Mouse (Mus musculus) Patski (cell line): ENCODE measurements at regions not wholly inside any gene's neighbourhood (a gene's known extent, or its start where the extent isn't known, plus 50 kb on each side); places are given as distances from the start of the nearest gene placed in this dataset.
"Not testable (repeated sequence)": the region's sequence is repeated elsewhere in the genome, so short reads cannot be mapped to it uniquely, and the experiment has no call there.

Experiments used
- ATAC-seq: fragments of 100-300 bp; one replicate; pipeline ENCODE4 v1.8.0; 2021
- CTCF ChIA-PET: fragments of 350-600 bp; sonication (Branson Sonifier 250); formaldehyde crosslinking; loops from one replicate; lab custom pipeline; 2022; ENCODE audit warnings: inconsistent platforms; lab: Charles Lee
- POLR2A ChIA-PET: fragments of 350-600 bp; sonication (Branson Sonifier 250); formaldehyde crosslinking; loops from one replicate; lab custom pipeline; 2022; ENCODE audit warnings: antibody characterized with exemption, inconsistent platforms; lab: Charles Lee
- DNase-seq: peaks from one replicate; pipeline ENCODE4 v3.0.0-alpha.2; 2011; ENCODE audit warnings: low read depth, low spot score
- H3K27me3 ChIP-seq: fragments of 371-371 bp; one replicate; pipeline ENCODE4 v1.5.1; 2021
- CTCF ChIP-seq: fragments of 100-300 bp; IDR thresholded peaks from one replicate; pipeline ENCODE4 v1.5.1; 2021
- in situ Hi-C: fragments of 300-500 bp; cut with MboI; formaldehyde crosslinking; loops from 3 replicates; pipeline ENCODE4 v1.11.1; 2018; ENCODE audit warnings: low pct_unique_long_range_greater_than_20kb, mixed read lengths

GRCm38 (mm10) chr15:27050673-27051072, 155.3 kb upstream of the Fbxl7 start:
- POLR2A ChIA-PET: no interaction called here
- DNase-seq: no peak
- ATAC-seq: no peak
- CTCF ChIA-PET: no interaction called here
- in situ Hi-C loops: no loop called here
- no peak for TF ChIP-seq CTCF
- no peaks in the 10 kb centered on the region for H3K27me3 ChIP-seq

GRCm38 (mm10) chr15:27063456-27063855, 168.1 kb upstream of the Fbxl7 start:
- ATAC-seq (no peak), DNase-seq (no peak)
- POLR2A ChIA-PET: no interaction called here
- no peaks in the 10 kb centered on the region for H3K27me3 ChIP-seq
- CTCF ChIA-PET: no interaction called here
- in situ Hi-C loops: no loop called here
- TF ChIP-seq CTCF: no peak

GRCm38 (mm10) chr15:27063971-27064370, 168.6 kb upstream of the Fbxl7 start:
- DNase-seq (no peak), ATAC-seq (no peak)
- in situ Hi-C loops: no loop called here
- ChIA-PET POLR2A (no interaction called here), CTCF (no interaction called here)
- no peak for TF ChIP-seq CTCF
- no peaks in the 10 kb centered on the region for H3K27me3 ChIP-seq

GRCm38 (mm10) chr15:27067691-27068090, 172.3 kb upstream of the Fbxl7 start:
- ATAC-seq (no peak), DNase-seq (no peak)
- no peak for TF ChIP-seq CTCF
- POLR2A ChIA-PET: no interaction called here
- H3K27me3 ChIP-seq: peaks cover 12% of the 10 kb centered on the region
- CTCF ChIA-PET: no interaction called here
- in situ Hi-C loops: no loop called here

GRCm38 (mm10) chr15:27077926-27078325, 182.5 kb upstream of the Fbxl7 start:
- ATAC-seq: no peak
- no peak for DNase-seq
- ChIA-PET CTCF (no interaction called here), POLR2A (interaction anchor here (0.6 kb wide), 1 partner anchor 26 kb away, joined by 3 read pairs; no protein-coding TSS in a partner anchor)
- in situ Hi-C loops: no loop called here
- TF ChIP-seq CTCF: no peak
- H3K27me3 ChIP-seq: peaks cover 12% of the 10 kb centered on the region

- no peak for TF ChIP-seq CTCF
- POLR2A ChIA-PET: no interaction called here
- in situ Hi-C loops: no loop called here
- DNase-seq (no peak), ATAC-seq (no peak)
- H3K27me3 ChIP-seq: no peaks in the 10 kb centered on the region
- CTCF ChIA-PET: no interaction called here
These were observed 187.4 kb upstream of the Fbxl7 start for GRCm38 (mm10) chr15:27082826-27083225.

GRCm38 (mm10) chr15:27083596-27083995, 188.2 kb upstream of the Fbxl7 start:
- POLR2A ChIA-PET: no interaction called here
- no peaks in the 10 kb centered on the region for H3K27me3 ChIP-seq
- CTCF ChIA-PET: no interaction called here
- no peak for DNase-seq
- in situ Hi-C loops: no loop called here
- ATAC-seq: no peak
- no peak for TF ChIP-seq CTCF

GRCm38 (mm10) chr15:27089155-27089554, 193.8 kb upstream of the Fbxl7 start:
- ChIA-PET CTCF (no interaction called here), POLR2A (no interaction called here)
- DNase-seq: no peak
- ATAC-seq: no peak
- H3K27me3 ChIP-seq: peaks cover 16% of the 10 kb centered on the region
- in situ Hi-C loops: no loop called here
- no peak for TF ChIP-seq CTCF

- in situ Hi-C loops: no loop called here
- H3K27me3 ChIP-seq: peaks cover 28% of the 10 kb centered on the region
- ChIA-PET CTCF (no interaction called here), POLR2A (no interaction called here)
- TF ChIP-seq CTCF: no peak
- DNase-seq (no peak), ATAC-seq (no peak)
These were observed 198.7 kb upstream of the Fbxl7 start for GRCm38 (mm10) chr15:27094102-27094501.

GRCm38 (mm10) chr15:27095231-27095630, 199.9 kb upstream of the Fbxl7 start:
- in situ Hi-C loops: no loop called here
- no peak for ATAC-seq
- TF ChIP-seq CTCF: no peak
- ChIA-PET POLR2A (no interaction called here), CTCF (no interaction called here)
- H3K27me3 ChIP-seq: peaks cover 28% of the 10 kb centered on the region
- DNase-seq: no peak

GRCm38 (mm10) chr15:27101610-27102009, 206.2 kb upstream of the Fbxl7 start:
- POLR2A ChIA-PET, ATAC-seq: not testable (repeated sequence)

GRCm38 (mm10) chr15:27109130-27109529, 213.8 kb upstream of the Fbxl7 start:
- no peak for DNase-seq
- in situ Hi-C loops: no loop called here
- peaks cover 12% of the 10 kb centered on the region for H3K27me3 ChIP-seq
- ChIA-PET POLR2A (no interaction called here), CTCF (no interaction called here)
- no peak for TF ChIP-seq CTCF
- ATAC-seq: no peak

More at GRCm38 (mm10) chr15:27101610-27102009, 206.2 kb upstream of the Fbxl7 start:
- in situ Hi-C loops, DNase-seq, CTCF ChIA-PET: not testable (repeated sequence)
- H3K27me3 ChIP-seq: peaks cover 17% of the 10 kb centered on the region
